Mouse (Mus musculus) left cerebral cortex, adult 8-10 months (tissue): ENCODE data around the gene Eps8. TPM values are rescaled to one million over a fixed set of nuclear protein-coding genes. Genes with fewer than 3 reads are reported as not detected.
A peak's percentile ranks its signal among the peaks of the same experiment; 100 is the strongest.

Experiments used
- DNase-seq, 2 experiments: peaks; one replicate each; pipeline ENCODE4 v3.0.0; 2022; ENCODE audit warnings: low spot score in 2 of 2
- total RNA-seq, 4 experiments: library from RNA; stranded (reverse); gene quantifications; 2 replicates each; pipeline ENCODE4 v1.2.4; 2022

Gene Eps8
- total RNA-seq, 4 experiments from 2014 or later = 26.7 to 32.0 (median 30.2) TPM

GRCm38 (mm10) chr6:137664936-137665335, 10.3 kb upstream of the Eps8 start:
- DNase-seq = no peak

GRCm38 (mm10) chr6:137661583-137662365, 7.1 kb upstream of the Eps8 start:
- peak in 1 of 2 experiments; percentile 66 for DNase-seq

GRCm38 (mm10) chr6:137658426-137659088, 3.9 kb upstream of the Eps8 start:
- DNase-seq = no peak

- DNase-seq = no peak
These were observed 2.5 kb upstream of the Eps8 start for GRCm38 (mm10) chr6:137657203-137657602.

GRCm38 (mm10) chr6:137649528-137649927, 5.1 kb downstream of the Eps8 start:
- no peak for DNase-seq

GRCm38 (mm10) chr6:137649068-137649480, 5.6 kb downstream of the Eps8 start:
- DNase-seq = peak; percentile 66

GRCm38 (mm10) chr6:137648110-137649067, 6.3 kb downstream of the Eps8 start:
- DNase-seq = no peak

- DNase-seq = no peak
These were observed 7.0 kb downstream of the Eps8 start for GRCm38 (mm10) chr6:137647646-137648045.

- no peak for DNase-seq
These were observed 8.0 kb downstream of the Eps8 start for GRCm38 (mm10) chr6:137646726-137647125.

GRCm38 (mm10) chr6:137644893-137645292, 9.8 kb downstream of the Eps8 start:
- no peak for DNase-seq

GRCm38 (mm10) chr6:137643814-137644213, 10.9 kb downstream of the Eps8 start:
- DNase-seq = no peak

GRCm38 (mm10) chr6:137641642-137642041, 13.0 kb downstream of the Eps8 start:
- no peak for DNase-seq

GRCm38 (mm10) chr6:137638834-137639567, 15.7 kb downstream of the Eps8 start:
- DNase-seq = no peak

GRCm38 (mm10) chr6:137637443-137637842, 17.2 kb downstream of the Eps8 start:
- no peak for DNase-seq

- DNase-seq = no peak
These were observed 18.5 kb downstream of the Eps8 start for GRCm38 (mm10) chr6:137636131-137636530.

GRCm38 (mm10) chr6:137633626-137634025, 21.1 kb downstream of the Eps8 start:
- DNase-seq = no peak

- no peak for DNase-seq
These were observed 21.6 kb downstream of the Eps8 start for GRCm38 (mm10) chr6:137633121-137633520.

- DNase-seq = no peak
These were observed 24.3 kb downstream of the Eps8 start for GRCm38 (mm10) chr6:137630387-137630786.

- no peak for DNase-seq
These were observed 25.0 kb downstream of the Eps8 start for GRCm38 (mm10) chr6:137629603-137630231.

GRCm38 (mm10) chr6:137628715-137629114, 26.0 kb downstream of the Eps8 start:
- no peak for DNase-seq
